Mouse (Mus musculus) layer of hippocampus, adult 18-20 months (tissue): ENCODE measurements around the gene Mapk8ip3. TPM values are rescaled to one million over a fixed set of nuclear protein-coding genes. Genes with fewer than 3 reads are reported as not detected.

Experiments
- DNase-seq, 2 experiments: peaks; one replicate each; pipeline ENCODE4 v3.0.0; 2022; ENCODE audit warnings: low spot score in 2 of 2
- total RNA-seq, 2 experiments: library from RNA; stranded (reverse); gene quantifications; 2 replicates each; pipeline ENCODE4 v1.2.3; 2021

The Mapk8ip3 gene
- total RNA-seq, 2 experiments from 2014 or later, result 388 to 404 TPM

DNA sequence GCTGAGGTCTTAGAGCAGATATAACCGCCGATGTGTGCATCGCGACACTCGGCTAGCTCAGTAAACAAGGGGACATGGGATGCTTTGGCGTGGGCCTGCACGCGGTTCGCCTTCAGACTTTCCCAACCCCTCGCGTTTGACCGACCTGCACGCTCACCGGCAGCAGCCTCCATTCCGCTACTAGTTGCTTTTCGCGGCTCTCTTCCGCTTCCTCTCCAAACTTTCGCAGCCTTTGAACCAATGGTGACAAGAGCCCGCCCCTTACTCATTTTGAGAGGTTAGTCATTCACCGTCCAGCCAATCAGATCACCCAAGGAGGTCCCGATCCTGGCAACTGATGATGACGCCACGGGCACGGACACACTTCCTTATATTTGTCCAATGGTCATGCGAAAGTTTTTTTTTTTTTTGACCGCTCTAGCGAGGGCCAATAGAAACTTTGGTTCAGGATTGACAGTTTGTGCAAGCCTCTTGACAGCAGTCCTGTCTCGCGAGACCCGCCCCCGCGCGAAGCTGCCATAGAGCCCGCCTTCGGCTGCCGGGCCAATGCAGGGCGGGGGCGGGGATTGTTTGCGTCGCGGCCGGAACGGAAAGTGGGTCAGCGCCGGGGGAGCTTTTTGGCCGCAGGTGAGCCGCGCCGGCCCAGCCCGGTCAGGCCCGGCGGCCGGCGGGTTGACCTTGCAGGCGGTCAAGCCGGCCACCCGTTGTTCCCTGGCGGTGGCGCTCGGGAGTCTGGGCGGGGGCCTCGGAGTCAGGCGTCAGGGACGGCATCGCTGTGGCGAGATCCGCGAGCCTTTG lies 50.4 kb downstream of the Mapk8ip3 start, which contains the start of the genes Nubp2 and Spsb3:
TSS of gene Nubp2 (minus strand) at position 216 of the 798 bp plus-strand sequence.
TSS of gene Spsb3 (plus strand) at position 510 of the 798 bp plus-strand sequence.
- DNase-seq, result peak; percentile 98 to 100

DNA sequence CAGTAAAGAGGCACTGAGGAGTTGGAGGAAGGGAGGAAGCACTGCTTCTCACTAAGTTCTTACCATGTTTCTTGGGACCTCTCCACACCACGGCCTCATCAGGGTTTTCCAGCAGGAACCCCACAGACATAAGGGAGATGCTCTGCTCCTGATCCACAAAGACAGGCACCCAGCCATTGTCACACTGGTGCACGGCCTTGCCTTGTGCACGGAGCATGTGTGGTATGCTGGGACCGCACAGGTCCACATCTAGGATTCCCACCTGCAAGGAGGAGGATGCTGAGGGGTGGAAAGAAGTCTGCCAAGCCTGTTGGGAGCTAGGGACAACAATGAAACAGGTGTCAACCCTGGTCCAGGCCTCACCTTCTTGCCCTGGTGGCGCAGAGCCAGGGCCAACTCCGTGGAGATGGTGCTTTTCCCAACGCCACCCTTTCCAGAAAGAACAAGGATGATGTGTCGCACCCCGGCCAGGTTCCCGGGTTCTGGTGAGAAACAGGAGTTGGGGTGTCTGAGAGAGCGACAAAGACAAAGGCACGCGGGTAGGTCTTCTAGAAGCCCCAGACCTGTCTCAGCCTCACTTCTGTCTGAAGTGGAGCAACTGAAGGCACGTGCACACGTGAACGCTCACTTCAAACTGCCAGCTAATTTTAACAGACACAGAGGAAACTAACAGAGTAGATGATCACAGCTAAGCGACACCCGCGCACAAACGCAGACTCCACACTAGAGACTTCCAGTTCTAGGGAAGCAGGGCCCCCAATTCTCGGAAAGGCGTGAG lies 51.2 kb downstream of the Mapk8ip3 start:
- no peak for DNase-seq

DNA sequence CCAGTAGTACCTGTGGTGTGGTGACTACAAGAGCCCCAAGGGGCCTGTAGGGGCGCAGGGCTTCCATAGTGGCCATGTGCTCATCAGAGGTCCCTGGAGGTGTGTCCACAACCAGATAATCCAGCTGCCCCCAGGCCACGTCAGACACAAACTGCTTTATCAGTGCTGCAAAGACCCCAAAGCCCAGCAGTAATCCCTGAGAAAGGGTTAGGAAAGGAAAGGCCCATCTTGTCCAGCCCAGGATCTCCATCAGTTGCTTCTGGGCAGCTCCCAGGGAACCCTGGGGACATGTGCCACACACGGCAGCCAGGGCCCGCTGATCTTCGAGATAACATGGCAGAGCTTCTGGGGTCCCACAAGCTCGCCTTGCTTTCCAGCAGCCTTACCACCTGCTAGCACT lies 52.4 kb downstream of the Mapk8ip3 start:
- no peak for DNase-seq

DNA sequence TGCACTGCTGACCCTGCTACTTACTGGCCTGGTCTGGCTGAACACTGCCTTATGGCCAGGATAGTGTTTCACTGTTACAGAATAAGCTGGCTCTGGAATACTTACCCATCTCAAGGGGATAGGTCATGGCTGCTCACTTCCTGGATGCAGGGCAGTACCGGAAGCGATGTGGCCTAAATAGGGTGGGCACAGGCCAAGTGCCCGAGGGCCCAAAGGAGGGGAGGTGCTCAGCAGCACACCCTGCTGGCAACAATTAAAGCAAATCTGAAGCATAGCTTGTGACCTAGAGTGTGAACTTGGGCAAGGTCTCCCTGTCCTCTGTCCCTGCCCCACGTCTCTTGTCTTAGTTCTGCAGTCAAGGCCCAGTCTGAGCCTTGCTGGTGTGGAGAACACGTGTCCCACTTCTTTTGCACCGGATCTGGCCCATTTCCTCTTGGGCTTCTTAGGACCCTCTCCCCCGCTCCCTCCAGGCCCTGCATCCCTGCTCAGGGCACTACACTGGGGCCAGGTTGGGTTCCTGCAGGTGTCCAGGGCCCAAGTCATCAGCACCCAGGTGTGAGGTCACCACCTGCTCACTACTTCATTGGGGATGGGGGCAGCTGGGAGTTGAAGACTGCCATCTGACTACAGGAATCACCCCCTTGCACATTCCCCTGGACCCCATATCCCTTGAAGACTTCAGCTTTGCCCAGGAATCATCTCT lies 54.9 kb downstream of the Mapk8ip3 start:
- DNase-seq, result no peak

DNA sequence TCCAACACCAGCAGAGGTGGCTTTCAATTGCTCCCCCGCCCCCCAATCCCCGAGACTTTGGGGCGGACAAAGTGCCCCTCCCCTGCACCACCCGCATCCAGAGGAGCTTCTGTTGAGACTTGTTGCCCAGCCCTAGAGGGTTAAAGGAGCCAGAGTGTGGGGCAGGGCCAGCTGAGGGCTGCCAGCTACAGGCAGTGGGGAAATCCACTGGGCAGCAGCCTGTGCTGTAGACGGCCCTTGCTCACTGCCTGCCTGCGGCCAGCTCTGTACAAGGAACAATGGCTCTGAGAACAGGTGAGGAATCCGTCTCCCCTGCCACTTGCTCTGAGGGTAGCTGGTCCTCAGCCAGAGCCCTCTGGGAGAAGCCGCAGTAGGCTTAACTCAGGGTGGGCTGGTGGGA lies 58.2 kb downstream of the Mapk8ip3 start:
- DNase-seq, result no peak

DNA sequence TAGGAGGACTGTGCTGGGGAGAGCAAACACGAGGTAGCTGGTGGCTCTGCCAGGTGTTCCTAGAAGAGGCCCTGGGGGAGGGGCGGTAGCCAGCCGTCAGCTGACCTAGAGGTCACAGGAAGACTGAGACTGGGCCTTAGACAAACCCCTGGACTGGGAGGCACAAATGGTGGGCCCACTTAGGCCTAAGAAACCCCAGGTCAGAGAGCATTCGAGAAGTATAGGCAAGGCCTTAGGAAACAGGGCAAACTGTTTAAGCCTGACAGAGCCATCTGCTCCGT lies 58.7 kb downstream of the Mapk8ip3 start:
- DNase-seq, result no peak

DNA sequence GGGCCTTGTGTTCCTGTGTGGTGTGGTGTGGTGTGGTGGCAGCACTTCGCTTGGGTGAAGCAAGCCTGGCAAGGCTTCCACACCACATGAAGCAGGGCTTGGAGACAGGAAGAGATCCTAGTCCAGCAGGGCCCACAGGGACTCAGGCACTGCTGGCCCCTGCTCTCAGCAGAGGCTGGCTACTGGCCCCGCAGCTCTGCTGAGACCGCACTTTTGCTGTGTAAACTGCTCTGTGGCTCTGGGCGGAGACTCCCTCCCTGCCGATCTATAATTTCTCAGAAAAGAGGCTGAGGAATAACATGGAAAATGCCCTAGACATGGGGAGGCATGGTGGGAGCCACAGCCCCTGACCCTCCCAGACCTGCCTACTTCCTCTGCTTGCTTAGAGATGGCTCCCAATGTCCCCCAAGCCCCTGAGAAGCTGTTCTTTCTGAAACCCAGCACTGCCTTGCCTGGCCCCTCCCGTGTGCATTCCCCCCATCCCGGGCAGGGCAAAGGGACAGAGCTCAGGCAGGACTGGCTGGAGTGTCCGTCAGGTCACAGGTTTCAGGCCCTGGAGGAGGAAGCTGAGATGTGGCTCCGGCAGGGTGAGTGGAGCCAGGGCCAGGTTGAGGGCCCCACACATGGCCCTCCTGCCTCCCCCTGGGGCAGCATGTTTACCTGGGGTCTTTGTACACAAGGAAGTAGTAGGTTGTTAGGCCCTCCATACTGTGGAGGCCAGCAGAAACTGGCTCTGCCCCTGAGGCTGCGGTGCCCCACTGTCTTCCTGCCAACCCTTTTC lies 59.3 kb downstream of the Mapk8ip3 start:
- DNase-seq, result no peak

DNA sequence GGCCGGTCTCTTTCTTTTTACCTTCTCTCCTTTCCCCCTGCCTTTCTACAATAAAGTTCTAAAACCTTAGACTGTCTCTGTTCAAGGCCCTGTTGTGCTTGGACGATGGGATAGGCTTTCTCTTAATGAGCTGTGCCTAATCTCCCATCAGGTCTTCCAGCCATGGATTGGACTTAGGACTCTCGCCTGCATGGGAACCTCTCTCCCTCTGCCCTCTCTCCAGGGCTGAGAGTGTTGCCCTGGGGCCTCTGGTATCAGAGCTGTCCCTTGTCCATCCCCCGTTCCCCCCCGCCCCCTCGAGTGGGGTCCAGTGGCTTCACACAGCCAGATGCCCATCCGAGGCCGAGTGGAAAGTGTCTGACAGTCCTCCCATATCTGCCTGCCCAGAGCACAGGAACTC lies 61.8 kb downstream of the Mapk8ip3 start:
- no peak for DNase-seq

DNA sequence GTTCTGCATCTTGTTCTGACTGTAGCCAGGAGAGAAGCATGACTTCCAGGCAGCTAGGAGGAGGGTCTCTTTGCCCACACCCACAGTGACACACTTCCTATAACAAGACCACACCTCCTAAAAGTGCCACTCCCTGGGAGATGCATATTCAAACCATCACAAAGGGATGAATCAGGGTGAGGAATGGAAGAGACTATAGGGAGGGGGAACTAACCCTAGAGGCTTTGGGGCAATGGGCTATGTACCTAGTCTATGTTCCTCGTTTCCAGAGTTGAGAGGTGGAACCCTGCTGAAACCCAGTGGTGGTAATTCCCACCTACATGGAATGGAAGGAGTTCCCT lies 62.4 kb downstream of the Mapk8ip3 start:
- no peak for DNase-seq

DNA sequence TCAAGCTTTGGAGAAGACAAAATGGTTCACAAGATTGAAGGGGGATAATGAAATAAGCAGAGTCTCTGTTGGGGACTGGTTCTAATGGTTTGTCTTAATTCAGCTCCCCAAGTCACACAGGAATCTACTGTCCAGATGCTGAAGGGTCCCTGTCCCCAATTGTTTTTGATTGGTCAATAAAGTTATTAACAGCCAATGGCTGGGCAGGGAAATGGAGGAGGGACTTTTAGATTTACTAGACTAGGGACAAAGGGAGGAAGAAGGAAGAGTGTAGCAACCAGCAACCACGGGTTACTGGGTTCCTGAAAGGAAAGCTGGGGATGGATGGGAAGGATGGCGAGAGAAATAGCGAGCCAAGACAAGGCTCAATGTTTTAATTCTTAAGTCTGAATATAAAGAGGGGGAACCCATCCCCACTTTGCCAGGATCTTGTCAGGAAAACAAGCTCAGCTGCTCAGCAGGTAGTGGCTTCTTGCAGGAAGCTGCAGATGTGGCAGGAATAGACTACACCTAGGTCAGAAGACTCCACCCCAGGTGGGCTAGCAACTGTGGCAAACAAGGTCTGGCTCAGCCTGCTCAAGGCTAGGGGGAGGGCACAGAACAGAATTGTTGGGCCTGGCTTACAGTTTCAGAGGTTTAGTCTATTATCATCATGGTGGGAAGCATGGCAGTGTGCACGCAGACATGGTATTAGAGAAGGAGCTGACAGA lies 62.9 kb downstream of the Mapk8ip3 start:
- DNase-seq, result no peak

DNA sequence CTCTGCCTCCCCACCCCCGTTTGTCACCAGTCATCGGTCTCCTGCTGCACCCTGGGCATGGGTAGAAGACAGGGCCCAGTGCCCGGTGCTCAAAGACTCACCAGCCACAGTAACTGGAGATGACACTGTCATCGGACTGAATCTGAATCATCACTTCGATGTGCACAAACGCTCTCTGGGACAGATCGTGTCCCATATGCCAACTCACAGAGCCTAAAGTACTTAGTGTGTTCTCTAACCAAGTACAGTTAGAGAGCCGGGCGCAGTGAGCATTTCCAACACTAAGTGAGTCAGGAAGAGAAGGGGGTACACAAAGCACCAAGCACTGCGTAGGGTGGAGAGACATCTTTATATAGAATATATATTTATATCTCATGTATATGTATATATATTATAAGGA lies 68.9 kb downstream of the Mapk8ip3 start:
- peak in 1 of 2 experiments; percentile 76 for DNase-seq

DNA sequence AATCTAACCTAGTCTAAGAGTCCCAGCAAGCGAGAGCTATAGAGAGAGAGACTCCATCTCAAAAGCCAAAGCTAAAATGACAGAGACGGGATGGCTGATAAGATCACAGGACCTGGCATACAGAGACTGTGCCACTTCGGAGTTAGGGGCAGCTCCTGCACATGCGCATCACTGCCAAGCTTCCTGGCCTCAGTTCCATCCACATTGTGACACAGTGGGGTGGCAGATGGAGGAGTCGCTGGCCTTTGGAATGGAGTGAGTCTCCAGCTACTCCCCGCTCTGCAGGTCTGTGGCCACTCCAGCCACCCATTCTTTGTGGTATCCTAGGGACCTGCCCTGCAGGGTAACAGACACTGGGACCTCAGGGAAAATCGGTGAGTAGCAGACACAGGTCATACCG lies 71.0 kb downstream of the Mapk8ip3 start, which contains the start of gene Igfals:
TSS of gene Igfals (plus strand) at position 222 of the 400 bp plus-strand sequence.
- DNase-seq, result no peak

DNA sequence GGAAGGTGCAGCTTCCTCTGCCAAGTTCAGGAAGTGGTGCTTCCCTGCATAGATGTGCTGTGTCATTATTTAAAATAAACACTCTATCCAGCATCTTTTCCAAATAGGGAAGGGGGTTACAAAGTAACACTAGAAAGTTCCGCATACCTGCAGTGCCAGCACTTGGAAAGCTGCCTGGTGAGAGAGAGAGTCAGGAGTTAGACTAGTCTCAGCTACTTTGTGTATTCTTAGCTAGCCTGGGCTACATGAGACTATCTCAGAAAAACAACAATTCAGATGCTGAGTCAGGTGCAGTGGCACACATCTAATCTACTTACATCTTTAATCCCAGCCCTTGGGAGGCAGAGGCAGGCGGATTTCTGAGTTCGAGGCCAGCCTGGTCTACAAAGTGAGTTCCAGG lies 75.0 kb downstream of the Mapk8ip3 start:
- no peak for DNase-seq

DNA sequence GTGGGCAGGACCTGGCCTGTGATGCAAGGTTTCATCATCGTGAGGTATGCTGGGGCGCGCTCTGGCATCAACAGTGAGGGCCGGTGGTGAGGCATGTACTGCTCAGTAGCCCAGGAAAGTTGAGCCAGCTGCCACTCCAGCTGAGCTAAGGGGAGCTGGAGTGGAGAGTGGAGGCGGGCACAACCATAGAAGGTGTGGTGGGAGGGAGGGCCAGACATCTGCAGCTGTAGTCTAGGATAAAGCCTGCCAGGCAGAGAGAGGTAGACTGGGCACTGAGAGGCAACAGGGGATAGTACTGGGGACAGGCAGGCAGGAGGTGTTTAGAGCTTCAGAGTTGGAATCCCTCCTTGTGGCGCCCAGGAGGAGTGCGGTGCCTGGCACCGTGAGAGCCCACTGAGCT lies 76.7 kb downstream of the Mapk8ip3 start:
- no peak for DNase-seq

DNA sequence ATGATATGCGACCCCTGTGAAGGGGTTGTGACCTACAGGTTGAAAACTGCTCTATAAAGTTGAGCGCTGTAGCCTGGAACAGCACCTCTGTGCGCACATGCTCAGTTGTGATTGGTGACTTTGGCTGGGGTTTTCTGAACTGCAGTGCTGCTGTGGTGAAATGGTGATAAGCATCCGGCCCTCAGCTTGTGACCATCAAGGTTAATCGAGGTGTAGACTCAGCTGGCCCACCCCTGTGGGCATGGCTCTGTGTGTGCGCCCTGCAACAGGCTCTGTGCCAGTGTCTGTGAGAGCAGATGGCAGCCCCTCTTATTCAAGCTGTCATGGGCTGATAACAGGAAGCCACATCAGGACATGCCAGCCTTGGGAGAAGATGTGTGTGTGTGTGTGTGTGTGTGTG lies 77.8 kb downstream of the Mapk8ip3 start:
- peak in 1 of 2 experiments; percentile 67 for DNase-seq

DNA sequence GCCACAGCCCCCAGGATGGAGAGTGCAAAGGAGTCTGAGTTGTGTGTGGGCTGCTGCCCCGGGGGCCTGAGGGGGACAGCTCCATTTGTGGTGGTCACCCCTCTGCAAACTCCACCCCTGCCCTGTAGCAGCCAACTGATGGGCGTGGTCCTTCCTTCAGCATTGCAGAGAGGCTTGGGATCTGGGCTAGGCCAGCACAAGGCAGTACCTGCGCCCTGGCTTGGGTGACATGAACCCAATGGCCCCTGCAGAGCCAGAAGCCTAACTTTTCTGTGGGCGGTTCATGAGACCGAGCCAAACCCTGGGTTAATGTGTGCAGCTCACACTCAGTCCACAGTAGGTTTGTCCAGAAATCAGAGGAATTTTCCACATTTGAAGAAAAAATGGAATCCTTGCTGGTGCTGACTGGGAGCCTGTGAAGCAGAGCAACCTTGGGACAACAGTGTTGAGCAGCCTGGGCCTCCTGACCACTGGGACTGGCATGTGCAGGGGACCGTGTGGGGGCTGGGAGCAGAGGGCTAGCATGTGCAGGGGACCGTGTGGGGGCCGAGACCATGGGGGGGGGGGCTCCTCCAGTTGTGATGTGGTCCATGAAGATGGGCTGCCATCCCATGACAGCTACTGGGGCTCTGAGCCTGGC lies 78.8 kb downstream of the Mapk8ip3 start:
- no peak for DNase-seq

DNA sequence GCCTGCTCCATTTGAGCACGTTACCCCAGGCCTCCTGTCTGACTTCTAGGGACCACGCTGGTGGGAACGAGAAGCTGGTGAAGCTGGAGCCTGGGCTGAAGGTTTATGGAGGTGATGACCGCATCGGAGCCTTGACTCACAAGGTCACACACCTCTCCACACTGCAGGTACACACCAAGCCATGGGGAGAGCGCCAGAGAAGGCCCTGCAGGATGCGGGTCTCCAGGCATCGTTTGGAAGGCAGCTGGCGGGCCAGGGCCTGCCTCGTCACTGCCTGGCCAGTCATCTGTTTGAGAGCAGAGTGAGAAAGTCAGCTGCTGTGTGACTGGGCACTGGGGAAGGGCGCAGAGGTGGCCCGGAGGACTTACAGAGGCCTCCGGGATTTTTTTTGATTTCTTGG lies 80.2 kb downstream of the Mapk8ip3 start:
- DNase-seq, result no peak

DNA sequence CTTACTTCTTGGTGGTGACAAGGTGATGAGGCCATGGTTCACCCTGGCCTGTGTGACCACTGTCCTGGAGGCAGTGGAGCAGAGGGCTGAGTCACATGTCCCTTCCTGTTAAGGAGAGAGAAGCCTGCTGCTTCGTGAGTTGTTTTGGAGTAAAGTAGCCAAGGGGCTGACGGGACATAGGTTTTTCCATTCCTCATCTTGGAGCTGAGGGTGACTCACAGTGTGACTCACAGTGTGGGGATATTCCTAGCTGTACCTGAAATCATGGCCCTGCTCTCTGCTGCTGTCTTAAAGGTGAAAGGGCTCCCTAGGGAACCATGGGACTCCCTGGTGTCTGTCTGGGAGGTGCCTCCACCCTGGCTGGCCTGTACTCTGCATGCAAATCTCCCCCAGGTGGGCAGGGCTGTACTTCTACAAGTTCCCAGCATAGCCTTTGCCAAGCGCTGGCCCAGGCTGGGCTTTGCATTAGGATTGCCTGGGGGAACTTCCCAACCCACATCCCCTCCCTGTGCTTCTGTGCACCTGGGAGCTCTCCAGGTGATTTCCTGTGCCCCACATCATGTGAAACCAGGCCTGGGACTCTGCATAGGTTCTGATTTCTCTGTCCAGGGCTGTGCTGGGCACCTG lies 80.8 kb downstream of the Mapk8ip3 start:
- no peak for DNase-seq

DNA sequence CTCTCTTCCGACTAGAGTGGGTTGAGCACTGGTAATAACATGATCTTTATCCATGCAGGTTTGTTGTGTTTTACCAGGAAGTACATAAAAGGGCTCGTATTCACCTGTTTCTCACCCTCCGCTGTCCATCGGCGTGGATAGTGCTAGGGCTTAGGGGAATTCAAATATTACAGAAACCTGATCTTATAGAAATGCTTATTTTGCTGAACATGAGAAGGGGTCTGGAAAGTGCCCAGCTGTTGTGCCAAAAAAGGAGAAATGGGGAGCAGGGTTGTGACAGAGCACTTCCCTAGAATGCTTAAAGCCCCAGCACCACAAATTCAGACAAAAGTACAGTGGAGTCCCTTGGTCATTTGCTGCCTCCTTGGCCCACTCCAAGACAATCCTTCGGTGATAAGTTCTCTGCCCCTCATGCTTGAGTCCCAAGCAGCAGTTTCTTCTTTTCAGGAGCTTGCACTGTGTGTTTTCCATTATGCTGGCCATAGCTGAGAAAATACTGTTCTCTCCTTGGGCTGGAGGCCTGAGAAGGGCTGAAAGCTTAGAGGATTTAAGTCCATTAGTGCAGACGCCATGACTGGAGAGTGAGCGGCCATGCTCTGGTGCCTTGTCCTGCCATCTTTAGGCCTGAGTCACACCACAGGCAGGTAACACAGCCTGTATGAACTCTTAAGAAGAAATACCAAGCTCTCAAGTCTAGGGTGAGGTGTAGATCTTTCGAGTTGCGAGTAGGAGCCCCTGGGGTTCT lies 85.2 kb downstream of the Mapk8ip3 start:
- no peak for DNase-seq
